In genomic region chr10:61371884-61372584, GRCm38 (mm10) we compare ENCODE assay signal across 15 mouse cellular contexts. TPM values are rescaled to one million over a fixed set of nuclear protein-coding genes. Genes with fewer than 3 reads are reported as not detected.
DNase-seq lines count a peak whose midpoint lies in the region; ATAC-seq and TF ChIP-seq lines count a peak whose summit lies in the region.
"Had no signal": no experiment of that assay in that cellular context is flagged by ENCODE, and none has a peak within 500 bp of the region (broad histone marks: within the 10 kb centered on the region; RNA-seq: fewer than 3 reads in every experiment).

No protein-coding gene starts in this region.

- H3K27ac ChIP-seq in gastrocnemius, adult 2 months = peak overlapping the region; percentile 78
- H3K27ac ChIP-seq in hindbrain, embryonic 15.5 days (replicated peaks) = peak overlapping the region; percentile 27; the same call in 1 of the 2 replicates
- no peak overlapping the region for H3K27ac ChIP-seq in hindbrain, embryonic 11.5 days (ENCODE audit: low read depth, low read length)
- H3K27ac ChIP-seq in midbrain, embryonic 10.5 days (replicated peaks) = peak overlapping the region; percentile 55; the same call in 1 of the 2 replicates
- no peak overlapping the region for H3K27ac ChIP-seq in midbrain, embryonic 11.5 days (ENCODE audit: low read depth, low read length)
- no peak overlapping the region for H3K27ac ChIP-seq in neural tube, embryonic 15.5 days (replicated peaks)
- H3K27ac ChIP-seq: liver, embryonic 14.5 days had no signal

- intact Hi-C loops in gastrocnemius, adult 2 months (cut with DNase I) = no loop called here

- H3K4me2 ChIP-seq in hindbrain, embryonic 15.5 days = no peak overlapping the region
- H3K4me2 ChIP-seq in hindbrain, embryonic 11.5 days (replicated peaks; ENCODE audit: low read depth, low read length) = no peak overlapping the region
- no peak overlapping the region for H3K4me2 ChIP-seq in midbrain, embryonic 11.5 days
- H3K4me2 ChIP-seq in neural tube, embryonic 15.5 days = no peak overlapping the region

- no peak overlapping the region for H3K9ac ChIP-seq in hindbrain, embryonic 15.5 days
- H3K9ac ChIP-seq in hindbrain, embryonic 11.5 days (ENCODE audit: low read depth, low read length) = no peak overlapping the region
- H3K9ac ChIP-seq in midbrain, embryonic 11.5 days (ENCODE audit: low read length) = no peak overlapping the region
- H3K9ac ChIP-seq in neural tube, embryonic 15.5 days (replicated peaks) = no peak overlapping the region
- H3K9ac ChIP-seq: liver, embryonic 14.5 days had no signal

- no peak for DNase-seq in gastrocnemius, adult 2 months
- no peak for DNase-seq in gastrocnemius, adult 18-20 months (ENCODE audit: low spot score)
- no peak for DNase-seq in hindbrain, embryonic 11.5 days (ENCODE audit: low spot score)
- no peak for DNase-seq in midbrain, embryonic 10.5 days (ENCODE audit: low spot score)
- DNase-seq in midbrain, embryonic 11.5 days (ENCODE audit: low spot score, missing footprints) = no peak
- DNase-seq: adrenal gland, adult 8-10 months; gastrocnemius, postnatal 10 days; heart, postnatal 4 days; kidney, postnatal 14 days had no signal

- no peak for ATAC-seq in hindbrain, embryonic 15.5 days (ENCODE audit: low FRiP score, low read depth)
- ATAC-seq in hindbrain, embryonic 11.5 days (ENCODE audit: low FRiP score) = no peak
- no peak for ATAC-seq in midbrain, embryonic 11.5 days (ENCODE audit: low FRiP score)
- 0 out of 2 replicates have a peak, but pooled peaks have one; percentile 4 for ATAC-seq in neural tube, embryonic 15.5 days (ENCODE audit: low FRiP score)
- ATAC-seq: forebrain, embryonic 16.5 days had no signal

- no peaks in the 10 kb centered on the region for H3K36me3 ChIP-seq in hindbrain, embryonic 15.5 days
- no peaks in the 10 kb centered on the region for H3K36me3 ChIP-seq in hindbrain, embryonic 11.5 days (ENCODE audit: control insufficient read depth, insufficient read depth, low read length)
- 0 out of 2 replicates have a peak, but pooled peaks cover 2% of the 10 kb centered on the region for H3K36me3 ChIP-seq in midbrain, embryonic 10.5 days
- H3K36me3 ChIP-seq in midbrain, embryonic 11.5 days (ENCODE audit: control insufficient read depth, insufficient read depth, low read length) = no peaks in the 10 kb centered on the region
- H3K36me3 ChIP-seq in neural tube, embryonic 15.5 days = no peaks in the 10 kb centered on the region
- H3K36me3 ChIP-seq: G1E had no signal

- H3K27me3 ChIP-seq in hindbrain, embryonic 15.5 days = no peaks in the 10 kb centered on the region
- no peaks in the 10 kb centered on the region for H3K27me3 ChIP-seq in hindbrain, embryonic 11.5 days (ENCODE audit: control insufficient read depth, insufficient read depth, low read length)
- no peaks in the 10 kb centered on the region for H3K27me3 ChIP-seq in midbrain, embryonic 10.5 days (ENCODE audit: low read depth, poor library complexity, severe bottlenecking)
- no peaks in the 10 kb centered on the region for H3K27me3 ChIP-seq in midbrain, embryonic 11.5 days (ENCODE audit: control insufficient read depth, insufficient read depth, low read length)
- no peaks in the 10 kb centered on the region for H3K27me3 ChIP-seq in neural tube, embryonic 15.5 days (replicated peaks)

- no peaks in the 10 kb centered on the region for H3K9me3 ChIP-seq in hindbrain, embryonic 15.5 days
- no peaks in the 10 kb centered on the region for H3K9me3 ChIP-seq in hindbrain, embryonic 11.5 days (ENCODE audit: control insufficient read depth, low read length)
- H3K9me3 ChIP-seq in midbrain, embryonic 10.5 days (replicated peaks) = 0 out of 2 replicates have a peak, but pooled peaks cover 3% of the 10 kb centered on the region
- no peaks in the 10 kb centered on the region for H3K9me3 ChIP-seq in midbrain, embryonic 11.5 days (ENCODE audit: control insufficient read depth, low read length)
- no peaks in the 10 kb centered on the region for H3K9me3 ChIP-seq in neural tube, embryonic 15.5 days (replicated peaks)
- H3K9me3 ChIP-seq: G1E had no signal

- peaks cover 28% of the 10 kb centered on the region for H3K4me1 ChIP-seq in hindbrain, embryonic 15.5 days (replicated peaks)
- no peaks in the 10 kb centered on the region for H3K4me1 ChIP-seq in hindbrain, embryonic 11.5 days (replicated peaks; ENCODE audit: control insufficient read depth, insufficient read depth, low read length)
- H3K4me1 ChIP-seq in midbrain, embryonic 10.5 days = peaks cover 51% of the 10 kb centered on the region
- H3K4me1 ChIP-seq in midbrain, embryonic 11.5 days (ENCODE audit: control insufficient read depth, insufficient read depth, low read length) = no peaks in the 10 kb centered on the region
- peaks cover 35% of the 10 kb centered on the region for H3K4me1 ChIP-seq in neural tube, embryonic 15.5 days

- 78% methylated on average over 9 of the region's 9 CpGs for WGBS in hindbrain, embryonic 15.5 days
- WGBS in hindbrain, embryonic 11.5 days = 82% methylated on average over 9 of the region's 9 CpGs
- 85% methylated on average over 9 of the region's 9 CpGs for WGBS in midbrain, embryonic 10.5 days
- 87% methylated on average over 9 of the region's 9 CpGs for WGBS in midbrain, embryonic 11.5 days
- 87% methylated on average over 9 of the region's 9 CpGs for WGBS in neural tube, embryonic 15.5 days

- TF ChIP-seq CTCF in gastrocnemius, adult 2 months (IDR thresholded peaks at IDR 0.05) = no peak

- no peak overlapping the region for H3K4me3 ChIP-seq in gastrocnemius, adult 2 months
- H3K4me3 ChIP-seq in hindbrain, embryonic 15.5 days = no peak overlapping the region
- no peak overlapping the region for H3K4me3 ChIP-seq in hindbrain, embryonic 11.5 days (ENCODE audit: low read depth, low read length)
- no peak overlapping the region for H3K4me3 ChIP-seq in midbrain, embryonic 10.5 days
- no peak overlapping the region for H3K4me3 ChIP-seq in midbrain, embryonic 11.5 days (ENCODE audit: low read depth, low read length)
- no peak overlapping the region for H3K4me3 ChIP-seq in neural tube, embryonic 15.5 days (replicated peaks)

RNA-seq across cellular contexts. Expression of gene Pald1, which starts 11.3 kb away (rescaled TPM):
- 1 to 10 TPM; 4.0 to 7.2 TPM for total RNA-seq in gastrocnemius, adult 2 months (2021)
- 1 to 10 TPM; 5.1 to 6.3 TPM for total RNA-seq in gastrocnemius, adult 18-20 months (2021)
- 26.4 and 32.4 TPM in 2 replicates for polyA plus RNA-seq in hindbrain, embryonic 15.5 days (2015; fragmentation: Nextera tagmentation; extraction: Ambion mirVana)
- polyA plus RNA-seq in hindbrain, embryonic 11.5 days (2014; fragmentation: Nextera tagmentation; extraction: Ambion mirVana) = 13.6 and 15.9 TPM in 2 replicates
- 35.8 and 36.1 TPM in 2 replicates for polyA plus RNA-seq in midbrain, embryonic 10.5 days (2016; fragmentation: Nextera tagmentation; extraction: Ambion mirVana)
- polyA plus RNA-seq in midbrain, embryonic 11.5 days (2014; fragmentation: Nextera tagmentation; extraction: Ambion mirVana) = 15.3 and 17.3 TPM in 2 replicates
- polyA plus RNA-seq in neural tube, embryonic 15.5 days (2015; fragmentation: Nextera tagmentation; extraction: Ambion mirVana) = 24.9 and 27.8 TPM in 2 replicates
- total RNA-seq: G1E had no signal

RNA-seq across cellular contexts. Expression of gene Nodal, which starts 45.7 kb away (rescaled TPM):
- under 1 TPM in 1 of 2 experiments, not detected in 1; 0.15 TPM for total RNA-seq in gastrocnemius, adult 2 months (2021)
- under 1 TPM; 0.09 to 0.11 TPM for total RNA-seq in gastrocnemius, adult 18-20 months (2021)
- polyA plus RNA-seq in hindbrain, embryonic 15.5 days (2015; fragmentation: Nextera tagmentation; extraction: Ambion mirVana) = 0.30 and 0.34 TPM in 2 replicates
- 0.12 TPM in 1 of 2 replicates, not detected in the other for polyA plus RNA-seq in hindbrain, embryonic 11.5 days (2014; fragmentation: Nextera tagmentation; extraction: Ambion mirVana)
- 0.25 and 0.26 TPM in 2 replicates for polyA plus RNA-seq in midbrain, embryonic 10.5 days (2016; fragmentation: Nextera tagmentation; extraction: Ambion mirVana)
- 0.10 TPM in 1 of 2 replicates, not detected in the other for polyA plus RNA-seq in midbrain, embryonic 11.5 days (2014; fragmentation: Nextera tagmentation; extraction: Ambion mirVana)
- polyA plus RNA-seq in neural tube, embryonic 15.5 days (2015; fragmentation: Nextera tagmentation; extraction: Ambion mirVana) = 0.14 and 0.23 TPM in 2 replicates
- total RNA-seq: adrenal gland, adult 8-10 months; G1E; layer of hippocampus, postnatal 10 days had no signal
- polyA plus RNA-seq: G1E had no signal

Comparison
In these comparisons a context has a peak if more than half of its experiments do, and no peak if none do; other contexts are left out.
1. H3K27ac ChIP-seq: peak in gastrocnemius, adult 2 months (single experiment), hindbrain, embryonic 15.5 days (single experiment) and midbrain, embryonic 10.5 days (single experiment); none in hindbrain, embryonic 11.5 days (single experiment), midbrain, embryonic 11.5 days (single experiment) and neural tube, embryonic 15.5 days (single experiment).